Mouse (Mus musculus): ENCODE measurements around the gene Gen1.

Gen1 gene

DNA sequence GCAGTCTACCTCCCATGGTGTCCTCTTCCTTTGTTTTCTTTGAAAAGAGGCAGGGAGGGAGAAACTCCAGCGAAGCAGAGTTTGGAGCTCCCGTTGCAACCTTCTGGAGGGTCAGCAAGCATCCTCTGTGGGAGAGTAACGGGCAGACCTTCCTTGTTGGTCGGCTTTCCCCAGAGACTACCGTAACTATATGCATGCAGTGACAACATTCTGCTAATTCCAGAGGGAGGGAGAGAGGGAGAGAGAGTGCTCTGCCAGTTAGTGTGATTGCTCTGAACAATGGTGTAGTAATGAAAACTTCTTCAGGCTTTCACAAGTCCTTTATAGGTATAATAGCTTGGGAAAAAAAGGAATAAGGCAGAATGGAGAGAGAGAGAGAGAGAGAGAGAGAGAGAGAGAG, 40.9 kb downstream of the Gen1 start:
- DNase-seq (ENCODE audit: low spot score in 2 of 2), result no peak

DNA sequence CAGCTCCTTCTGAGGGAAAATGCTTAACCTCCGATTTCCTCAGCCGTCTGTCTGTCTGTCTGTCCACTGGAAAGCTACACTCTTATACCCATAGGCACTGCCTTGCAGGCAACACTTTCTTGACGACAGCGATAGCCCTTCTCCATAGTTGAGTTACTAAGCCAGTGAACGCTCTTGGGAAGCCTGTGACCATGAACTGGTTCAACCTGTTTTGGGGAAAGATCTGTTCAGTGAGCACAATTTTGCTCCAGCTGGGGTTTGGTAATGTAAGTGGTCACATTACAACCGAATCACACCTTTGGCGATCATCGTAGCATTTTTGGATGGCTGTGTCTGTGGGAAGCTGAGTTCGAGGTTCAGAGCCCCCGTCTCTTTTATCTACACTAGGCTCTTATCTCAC, 42.5 kb downstream of the Gen1 start:
- DNase-seq (ENCODE audit: low spot score in 2 of 2), result no peak

DNA sequence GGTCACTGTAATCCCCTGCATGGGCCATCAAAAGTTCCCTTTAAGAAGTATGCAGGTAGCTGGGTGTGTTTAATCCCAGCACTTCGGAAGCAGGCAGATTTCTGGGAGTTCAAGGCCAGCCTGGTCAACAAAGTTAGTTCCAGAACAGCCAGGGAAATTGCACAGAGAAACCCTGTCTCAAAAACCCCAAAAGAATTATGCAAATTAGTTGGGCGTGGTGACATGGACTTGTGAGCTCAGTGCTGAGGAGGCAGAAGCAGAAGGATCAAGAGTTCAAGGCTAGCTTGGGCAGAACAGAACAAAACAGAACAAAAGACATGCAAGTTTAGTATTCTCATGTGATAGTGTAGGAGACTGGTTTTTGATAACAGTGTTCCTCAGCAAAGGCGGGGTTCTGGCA, 43.0 kb downstream of the Gen1 start:
- DNase-seq (ENCODE audit: low spot score in 2 of 2), result no peak

DNA sequence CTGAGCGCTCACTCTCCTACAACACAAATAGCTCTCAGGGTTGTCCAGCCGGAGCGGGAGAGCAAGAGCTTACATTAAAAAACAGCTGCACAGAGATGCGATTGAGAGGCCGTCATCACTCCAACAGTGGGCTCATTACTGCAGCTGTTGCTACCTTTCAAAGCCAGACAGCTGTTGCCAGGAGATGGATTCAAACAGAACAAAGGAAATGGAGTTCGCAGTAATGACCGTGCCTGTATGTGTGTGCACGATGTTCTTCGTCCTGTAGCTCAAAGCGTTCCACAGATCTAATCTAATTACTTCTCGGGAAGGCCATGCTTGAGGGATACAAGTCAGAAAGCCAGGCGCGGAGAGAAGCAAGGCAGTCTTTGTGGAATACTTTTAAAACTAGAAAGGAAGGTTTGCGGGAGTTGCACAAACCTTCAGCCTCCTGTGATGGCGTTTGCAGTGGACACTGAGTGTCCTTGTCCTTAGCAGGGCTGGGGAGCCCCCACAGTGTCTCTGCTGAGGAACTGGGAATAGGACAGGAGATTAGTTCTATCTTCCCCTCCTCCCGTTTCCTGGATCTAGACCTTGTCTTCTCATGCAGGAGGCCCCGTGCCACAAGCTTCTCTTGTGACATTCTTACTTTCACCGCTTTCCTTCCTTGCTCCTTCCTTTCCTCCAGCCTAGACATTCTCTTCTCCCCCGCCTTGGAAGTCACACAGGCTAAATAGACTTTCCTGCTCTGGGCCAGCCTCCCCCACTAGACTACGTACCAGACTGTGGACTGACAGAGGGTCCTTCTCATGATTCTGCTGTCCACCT, 43.9 kb downstream of the Gen1 start:
- DNase-seq (ENCODE audit: low spot score in 2 of 2), result no peak

DNA sequence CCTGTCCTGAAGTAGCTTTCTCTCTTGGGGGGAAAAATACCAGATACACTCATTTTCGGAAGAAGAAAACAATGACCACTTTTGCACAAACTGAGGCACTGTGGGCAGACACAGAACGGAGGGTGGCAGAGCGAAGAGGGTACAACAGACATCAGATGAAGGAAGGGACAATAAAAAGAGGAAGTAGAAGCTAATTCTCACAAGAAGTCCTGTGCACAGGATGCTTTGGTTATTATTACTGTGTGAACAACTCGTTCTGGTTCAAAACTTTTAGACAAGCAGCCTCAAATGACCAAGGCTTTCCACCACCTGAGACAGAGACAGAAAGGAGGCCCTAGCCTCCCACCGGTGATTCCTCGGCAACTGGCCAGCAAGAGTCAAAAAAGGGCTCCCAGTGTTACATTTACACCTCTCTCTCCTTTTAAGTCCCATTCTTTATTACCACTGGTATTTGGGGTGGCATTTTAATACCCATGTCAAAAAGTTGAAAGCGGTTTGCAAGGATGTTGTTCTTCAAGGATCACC, 47.8 kb downstream of the Gen1 start:
- DNase-seq (ENCODE audit: low spot score in 2 of 2), result no peak

DNA sequence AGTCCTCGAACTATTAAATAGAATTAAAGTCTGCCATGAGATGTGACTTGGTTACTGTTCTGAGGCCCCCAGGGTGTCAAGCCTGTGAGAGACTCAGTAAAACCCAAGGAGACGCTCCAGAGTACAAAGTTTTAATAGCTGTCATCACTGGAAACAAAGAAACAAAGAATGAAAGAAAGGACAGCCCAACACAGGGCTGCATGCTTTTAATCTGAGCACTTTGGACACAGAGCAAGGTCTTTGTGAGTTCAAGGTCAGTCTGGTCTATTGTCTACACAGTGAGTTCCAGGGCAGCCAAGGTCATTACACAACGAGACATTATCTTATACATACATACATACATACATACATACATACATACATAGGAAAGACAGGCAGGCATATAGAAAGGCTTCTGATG, 49.1 kb downstream of the Gen1 start:
- DNase-seq (ENCODE audit: low spot score in 2 of 2), result no peak

DNA sequence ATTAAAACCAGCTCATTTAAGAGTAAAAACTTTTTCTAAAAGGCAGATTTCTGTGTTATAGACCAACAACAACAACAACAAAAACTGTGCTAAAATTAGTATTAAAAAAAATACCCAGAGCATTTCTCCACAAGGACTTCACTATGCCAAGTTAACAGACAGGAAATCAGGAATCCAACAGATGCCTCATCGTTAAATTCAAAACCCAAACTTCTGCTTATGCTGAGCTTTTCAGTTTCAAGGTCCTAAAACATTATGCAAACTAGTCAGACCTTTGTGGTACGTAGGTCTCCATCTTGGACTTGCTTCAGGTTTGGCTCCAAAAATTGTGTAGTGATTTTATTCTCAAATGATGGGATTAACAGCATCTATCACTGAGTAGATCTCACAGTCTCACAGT, 50.0 kb downstream of the Gen1 start:
- DNase-seq (ENCODE audit: low spot score in 2 of 2), result no peak

DNA sequence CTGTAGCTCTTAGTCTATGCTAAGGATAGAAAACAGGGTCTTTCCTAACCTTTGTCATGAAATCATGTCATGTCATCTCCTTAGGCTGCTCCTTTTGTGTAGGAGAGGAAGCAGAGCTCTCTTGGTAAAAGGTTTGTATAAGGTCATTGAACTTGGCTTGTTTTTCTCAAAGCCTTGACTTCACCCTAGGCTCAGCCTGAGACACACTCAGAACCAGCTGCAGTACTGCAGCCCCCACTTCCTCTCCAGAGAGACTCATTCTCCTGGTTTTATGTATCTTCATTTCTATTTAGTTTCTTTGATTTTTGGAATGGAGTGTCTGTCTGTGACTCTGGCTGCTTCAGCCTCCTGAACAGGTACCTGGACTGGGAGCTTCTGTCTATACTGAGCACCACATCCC, 50.8 kb downstream of the Gen1 start:
- DNase-seq (ENCODE audit: low spot score in 2 of 2), result no peak

DNA sequence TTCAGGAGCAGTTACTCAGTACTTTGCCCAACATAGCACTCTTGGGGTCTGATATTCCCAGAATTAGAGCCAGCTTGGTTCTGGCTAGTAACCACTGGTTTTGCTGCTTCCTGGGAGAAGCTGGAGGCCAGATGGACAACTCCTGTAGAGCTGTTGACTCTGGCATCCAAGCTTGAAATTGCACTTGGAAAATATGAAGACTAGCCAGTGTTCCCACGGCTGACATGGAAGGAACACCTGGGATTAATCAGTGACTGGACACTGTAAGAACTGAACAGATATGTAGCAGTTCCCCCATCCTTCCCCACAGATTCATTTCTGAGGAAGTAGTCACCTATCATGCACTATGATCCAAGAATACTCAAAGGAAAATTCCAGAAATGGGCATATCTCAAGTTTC, 52.7 kb downstream of the Gen1 start:
- no peak for DNase-seq (ENCODE audit: low spot score in 2 of 2)

DNA sequence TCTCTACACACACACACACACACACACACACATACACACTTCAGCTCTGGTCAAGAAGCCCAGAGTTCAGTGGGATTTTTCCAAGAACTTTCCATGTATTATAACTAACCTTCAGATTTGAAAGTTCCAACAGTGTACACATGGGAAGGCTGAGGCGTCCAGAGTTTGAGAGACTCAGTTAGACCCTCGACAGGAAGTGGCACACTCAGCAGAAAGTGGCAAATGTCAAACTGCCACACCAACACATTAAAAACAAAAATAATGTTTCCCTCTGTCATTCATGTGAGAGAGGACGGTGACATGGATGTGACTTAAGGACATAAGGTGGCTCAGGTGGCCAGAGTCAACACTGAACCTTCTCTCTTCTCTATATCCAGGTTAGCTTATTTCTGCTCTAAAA, 55.2 kb downstream of the Gen1 start:
- no peak for DNase-seq (ENCODE audit: low spot score in 2 of 2)

DNA sequence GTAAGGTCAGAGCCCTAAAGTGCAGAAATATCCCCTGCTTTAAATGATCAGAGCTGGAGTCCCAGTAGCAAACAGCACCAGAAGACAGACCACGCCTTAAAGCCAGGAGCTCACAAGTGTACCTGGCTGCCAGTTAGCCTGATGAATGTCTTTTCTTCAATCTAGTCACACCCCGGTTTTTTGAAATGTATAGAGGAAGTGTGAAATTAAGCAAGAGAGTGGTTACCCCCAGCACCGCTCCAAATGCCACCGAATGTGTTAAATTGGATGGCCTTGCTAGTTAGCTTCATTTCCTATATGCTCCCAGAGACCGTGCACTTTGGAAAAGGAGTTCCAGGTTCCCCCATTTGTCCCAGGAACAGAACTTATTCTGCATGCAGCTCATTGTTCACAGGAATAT, 56.0 kb downstream of the Gen1 start:
- DNase-seq (ENCODE audit: low spot score in 2 of 2), result no peak

DNA sequence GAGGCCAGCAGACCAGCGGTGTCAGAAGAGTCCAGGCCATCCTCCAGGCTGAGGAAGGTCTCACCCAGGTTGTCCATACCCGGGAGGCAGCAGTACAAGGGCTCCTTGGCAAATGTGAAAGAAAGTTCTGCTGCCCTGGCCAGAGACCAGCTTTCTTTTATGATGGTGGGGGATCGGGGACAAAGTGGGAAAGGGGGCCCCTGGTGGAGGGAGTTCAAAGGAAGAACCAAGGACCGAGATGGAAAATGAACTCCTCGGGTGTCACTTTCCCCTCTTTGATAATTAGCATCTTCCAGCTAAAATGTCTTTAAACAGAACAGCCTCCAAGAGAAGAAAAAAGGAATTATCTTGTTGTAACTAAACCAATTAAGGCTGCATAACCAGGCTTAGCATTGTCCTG, 56.7 kb downstream of the Gen1 start, which contains the start of gene Msgn1:
TSS of gene Msgn1 (minus strand) at position 101 of the 400 bp plus-strand sequence.
- DNase-seq (ENCODE audit: low spot score in 2 of 2), result no peak

DNA sequence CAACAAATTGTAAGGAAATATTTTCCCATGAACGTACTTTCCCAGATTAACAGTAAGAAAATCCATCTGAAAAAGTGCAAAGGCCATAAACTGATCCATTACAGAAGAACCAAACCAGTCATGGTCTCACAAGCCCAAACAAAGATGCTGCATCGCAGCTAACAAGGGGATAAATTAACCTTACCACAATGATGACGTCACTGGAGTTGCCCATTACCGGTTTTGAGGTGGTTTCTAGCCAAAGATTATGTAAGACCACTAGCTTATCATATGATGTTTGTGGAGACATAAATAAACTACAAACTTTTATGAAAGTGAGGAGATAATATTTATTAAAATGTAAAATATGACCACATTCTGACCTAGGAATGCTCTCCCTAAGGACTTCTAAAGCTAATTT, 59.3 kb downstream of the Gen1 start:
- no peak for DNase-seq (ENCODE audit: low spot score in 2 of 2)

DNA sequence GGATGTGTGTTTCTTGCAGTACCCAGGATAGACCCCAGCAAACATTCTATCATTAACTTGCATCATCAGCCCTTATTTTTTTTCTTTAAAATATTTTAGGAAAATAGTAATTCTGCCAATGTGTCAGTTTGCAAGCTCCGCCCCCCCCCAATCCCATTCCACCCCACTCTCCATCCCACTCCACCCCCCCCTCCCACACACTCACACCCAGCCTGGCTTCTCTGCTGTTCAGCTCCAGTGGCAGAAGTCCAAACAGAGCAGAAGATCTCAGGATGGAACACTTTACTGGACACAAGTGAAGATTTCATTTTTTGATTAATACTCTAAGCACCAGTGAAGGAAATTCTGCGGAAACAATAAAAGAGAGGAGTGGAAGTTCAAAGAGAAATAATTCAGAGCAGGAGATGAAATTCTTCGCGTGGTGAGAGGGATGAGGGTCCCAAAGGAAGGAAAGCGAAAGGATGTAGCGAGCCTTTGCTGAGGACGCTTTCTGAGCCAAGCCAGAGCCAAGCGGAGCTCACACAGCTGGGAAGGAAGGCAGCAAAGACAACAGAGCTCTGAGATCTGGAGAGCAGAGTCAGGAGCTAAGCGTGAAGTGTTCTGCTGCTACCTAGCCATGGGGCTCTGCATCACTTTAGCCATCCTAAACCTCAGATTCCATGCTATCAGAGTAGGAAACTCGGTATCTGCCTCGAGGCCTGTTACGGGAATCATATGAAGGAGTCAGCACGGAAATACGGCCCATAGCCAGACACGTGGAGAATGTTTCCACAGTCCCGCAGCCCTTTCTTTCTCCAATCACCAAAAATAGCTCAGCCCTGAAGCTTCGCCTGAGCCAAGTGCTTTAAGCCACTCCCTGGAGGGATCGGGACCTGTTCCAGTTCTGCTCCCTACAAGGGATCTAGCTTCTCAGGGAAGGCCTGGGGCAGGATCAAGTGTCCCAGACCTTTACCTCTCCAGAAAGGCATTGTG, 61.6 kb downstream of the Gen1 start:
- peak in 1 of 2 experiments; percentile 18 for DNase-seq (ENCODE audit: low spot score in 2 of 2)

DNA sequence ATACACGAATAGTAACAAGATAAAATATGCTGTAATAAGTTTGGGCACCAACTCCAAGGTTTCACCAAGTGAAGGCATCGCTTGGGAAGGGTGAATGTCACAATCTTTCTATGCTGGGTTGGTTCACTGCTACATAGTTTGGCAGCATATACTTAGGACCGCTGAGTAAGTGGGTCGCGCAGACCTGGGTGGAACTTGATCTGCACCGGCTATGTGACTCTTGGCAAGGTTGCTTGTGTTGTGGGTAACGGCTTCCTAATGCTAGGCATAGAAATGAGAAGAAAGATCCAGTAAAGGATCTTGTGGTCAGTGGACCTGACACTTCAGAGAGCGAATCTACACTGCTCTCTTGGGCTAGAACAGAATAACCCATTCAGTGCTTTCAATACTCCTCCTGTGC, 63.1 kb downstream of the Gen1 start:
- DNase-seq (ENCODE audit: low spot score in 2 of 2), result no peak

DNA sequence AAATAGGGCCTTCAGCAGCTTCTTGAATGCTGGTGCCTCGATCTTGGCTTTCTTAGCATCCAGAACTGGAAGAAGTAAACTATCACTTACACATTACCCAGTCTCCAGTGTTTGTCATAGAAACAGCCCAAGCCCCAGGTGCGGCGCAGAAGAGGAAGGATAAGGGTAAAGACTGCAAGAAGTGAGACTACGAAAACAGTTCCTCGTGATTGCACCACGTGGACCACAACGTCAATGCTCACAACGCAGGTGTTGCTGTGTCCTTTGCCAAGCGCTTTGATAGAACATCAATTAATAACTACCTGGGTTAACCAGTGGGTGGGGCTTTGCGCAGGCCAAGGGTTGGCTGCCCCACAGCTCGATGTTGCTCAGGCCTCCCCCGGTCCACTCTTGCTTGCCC, 64.9 kb downstream of the Gen1 start:
- DNase-seq (ENCODE audit: low spot score in 2 of 2), result no peak

DNA sequence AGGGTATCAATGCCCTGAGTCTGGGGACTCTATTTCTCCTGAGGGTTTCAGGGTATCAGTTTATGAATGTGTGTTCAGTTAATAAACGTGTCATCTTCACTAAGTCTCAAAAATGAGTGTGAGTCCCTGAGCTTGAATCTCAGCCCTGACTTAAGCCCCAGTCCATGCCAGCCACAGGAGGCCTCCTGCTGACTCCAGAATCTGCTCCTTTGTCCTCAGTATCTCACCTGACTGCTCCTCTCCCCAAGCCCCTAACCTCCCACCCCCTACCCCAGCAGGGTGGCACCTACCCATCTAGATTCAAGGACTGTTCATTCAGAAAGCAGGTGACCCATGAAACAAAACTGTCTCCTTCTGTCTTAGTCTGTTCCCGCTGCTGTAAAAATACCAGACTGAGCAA, 67.0 kb downstream of the Gen1 start:
- no peak for DNase-seq (ENCODE audit: low spot score in 2 of 2)

DNA sequence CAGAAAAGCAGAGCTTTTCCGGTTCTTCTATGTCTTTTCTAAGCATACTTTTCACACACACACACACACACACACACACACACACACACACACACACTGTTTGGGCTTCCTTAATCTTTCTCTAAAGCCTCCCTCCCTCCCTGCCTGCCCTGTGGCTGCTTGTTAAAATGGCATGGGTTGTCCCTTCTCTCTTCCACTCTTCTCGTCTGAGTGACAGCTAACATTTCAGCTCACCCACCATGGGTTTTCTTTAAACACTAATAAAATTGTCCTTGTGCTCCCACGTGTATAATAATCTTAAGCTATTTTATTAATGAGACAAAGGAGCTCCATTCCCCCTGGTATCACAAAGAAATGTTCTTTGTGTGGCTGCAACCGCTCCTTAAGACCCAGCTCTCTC, 67.6 kb downstream of the Gen1 start:
- no peak for DNase-seq (ENCODE audit: low spot score in 2 of 2)

DNA sequence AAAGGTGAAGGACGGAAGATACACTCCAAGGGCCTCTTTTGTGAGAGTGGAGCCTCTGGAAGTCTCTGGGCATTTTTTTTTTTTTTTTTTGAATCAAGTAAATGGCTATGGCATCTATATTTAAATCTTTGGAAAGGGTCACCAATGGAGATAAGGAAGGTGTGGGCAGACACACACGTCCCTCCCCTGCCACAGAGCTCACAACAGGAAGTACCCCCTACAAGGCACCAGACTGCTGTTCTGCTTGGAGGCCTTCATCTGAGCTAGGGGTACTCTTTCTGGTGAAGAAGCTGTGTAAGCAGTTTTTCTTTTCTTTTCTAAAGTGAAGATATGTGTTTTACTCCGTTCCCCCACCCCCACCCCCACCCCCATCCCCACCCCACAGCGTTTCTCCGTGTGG, 68.8 kb downstream of the Gen1 start:
- DNase-seq (ENCODE audit: low spot score in 2 of 2), result no peak

DNA sequence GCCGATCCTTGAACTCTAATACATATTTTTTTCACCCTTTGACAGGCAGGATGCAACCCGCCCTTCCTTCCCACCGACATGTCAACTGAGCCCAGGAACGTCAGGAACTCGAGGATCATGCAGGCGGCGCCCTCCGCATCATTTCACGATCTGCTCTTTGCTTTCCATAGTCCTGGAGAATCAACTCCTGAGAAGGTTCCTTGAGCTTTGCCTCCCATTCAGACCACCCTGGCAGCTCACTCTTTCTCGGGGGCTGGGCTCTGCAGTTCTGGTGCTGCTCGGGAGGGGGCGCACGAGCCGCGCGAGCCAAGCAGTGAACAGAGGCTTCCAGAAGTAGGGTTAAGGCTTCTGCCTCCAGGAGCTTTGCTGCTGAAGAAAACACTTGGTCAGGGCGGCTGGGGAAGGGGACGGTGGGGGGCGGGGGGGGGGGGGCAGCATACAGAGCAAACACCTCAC, 69.4 kb downstream of the Gen1 start:
- peak; percentile 68 to 72 for DNase-seq (ENCODE audit: low spot score in 2 of 2)

DNA sequence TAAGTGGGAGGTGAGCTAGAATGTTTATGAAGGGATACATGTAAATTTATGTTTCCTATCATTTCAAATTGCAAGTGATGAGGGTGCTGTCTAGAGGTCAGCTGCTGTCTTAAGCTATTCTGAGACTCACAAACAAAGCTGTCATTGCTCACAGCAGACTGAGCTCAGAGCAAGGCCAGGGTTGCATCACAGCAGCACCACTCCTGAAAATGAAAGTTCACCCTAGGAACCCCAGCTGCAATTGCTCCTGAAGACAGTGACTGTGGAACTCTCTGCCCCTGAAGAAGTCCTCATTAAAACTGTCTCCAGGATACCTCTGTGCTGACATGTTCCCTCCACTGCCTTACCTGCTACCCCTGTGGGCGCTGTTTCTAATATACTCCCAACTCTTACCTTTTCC, 70.6 kb downstream of the Gen1 start:
- DNase-seq (ENCODE audit: low spot score in 2 of 2), result no peak

Measured in frontal cortex, postnatal 36 days (tissue).